Mouse (Mus musculus): ENCODE measurements around the gene Ptpn4. TPM values are rescaled to one million over a fixed set of nuclear protein-coding genes. Genes with fewer than 3 reads are reported as not detected.

Gene Ptpn4
- total RNA-seq, 2 experiments from 2014 or later = 28.4 to 35.2 TPM

- no peak for DNase-seq (ENCODE audit: low spot score)
Observed at GRCm38 (mm10) chr1:119646356-119646755, 191.1 kb downstream of the Ptpn4 start.

DNA sequence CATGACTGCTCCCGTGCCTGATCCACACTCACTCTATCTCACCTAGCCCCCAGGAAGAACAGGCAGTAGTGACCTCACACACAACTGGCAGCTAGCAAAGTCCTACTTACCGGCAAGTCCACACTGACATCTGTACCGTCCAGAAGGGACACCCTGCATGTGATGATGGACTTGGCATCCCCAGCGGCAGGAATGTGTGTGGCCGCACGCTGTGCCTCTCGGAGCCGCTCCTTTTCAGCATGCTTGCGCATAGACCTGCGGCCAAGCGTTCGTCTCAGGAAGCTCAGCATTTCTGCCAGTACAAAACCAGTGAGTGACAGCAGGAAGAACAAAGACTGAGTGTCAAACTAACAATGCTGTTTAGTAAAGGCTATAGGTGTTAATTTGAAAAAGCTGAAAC, 195.0 kb downstream of the Ptpn4 start:
- DNase-seq (ENCODE audit: low spot score) = no peak

GRCm38 (mm10) chr1:119641090-119641812, 196.2 kb downstream of the Ptpn4 start:
- no peak for DNase-seq (ENCODE audit: low spot score)

DNA sequence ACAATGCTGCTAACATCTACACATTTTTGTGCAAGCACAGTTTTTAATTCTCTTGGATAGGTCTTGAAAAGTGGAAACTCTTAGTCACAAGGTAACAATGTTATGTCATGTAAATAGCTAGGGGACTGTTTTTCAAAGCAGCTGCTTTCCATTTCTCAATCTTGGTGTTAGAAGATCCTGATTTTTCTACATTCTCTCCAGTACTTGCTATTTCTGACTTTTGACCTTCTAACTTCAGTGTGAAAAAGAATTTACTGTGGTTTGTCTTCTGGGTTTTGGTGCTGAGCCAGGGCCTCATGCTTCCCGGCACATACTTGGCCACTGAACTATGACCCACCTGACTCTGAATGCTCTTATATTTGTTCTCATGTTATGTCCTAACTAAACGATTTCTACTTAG, 197.4 kb downstream of the Ptpn4 start:
- DNase-seq (ENCODE audit: low spot score) = no peak

- no peak for DNase-seq (ENCODE audit: low spot score)
Observed at GRCm38 (mm10) chr1:119637188-119638023, 200.0 kb downstream of the Ptpn4 start.

- no peak for DNase-seq (ENCODE audit: low spot score)
Observed at GRCm38 (mm10) chr1:119634746-119635145, 202.7 kb downstream of the Ptpn4 start.

DNA sequence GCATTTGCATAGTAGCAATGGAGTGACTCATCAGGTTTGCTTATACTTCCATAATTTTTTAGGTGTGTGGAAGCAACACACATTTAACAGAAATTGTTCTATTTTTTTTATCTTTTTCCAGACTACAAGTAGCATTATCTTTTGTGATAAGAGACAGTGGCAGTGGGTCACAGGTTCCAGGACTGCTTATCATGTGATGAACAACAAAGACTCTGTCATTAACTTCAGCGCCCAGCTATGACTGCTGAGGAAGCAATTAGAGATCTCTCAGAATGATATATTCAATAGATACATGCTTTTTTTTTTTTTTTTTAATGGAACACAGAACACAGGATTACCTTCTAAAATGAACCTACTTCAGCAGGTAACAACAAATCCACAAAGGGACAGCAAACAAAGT, 207.0 kb downstream of the Ptpn4 start:
- DNase-seq (ENCODE audit: low spot score) = no peak

DNA sequence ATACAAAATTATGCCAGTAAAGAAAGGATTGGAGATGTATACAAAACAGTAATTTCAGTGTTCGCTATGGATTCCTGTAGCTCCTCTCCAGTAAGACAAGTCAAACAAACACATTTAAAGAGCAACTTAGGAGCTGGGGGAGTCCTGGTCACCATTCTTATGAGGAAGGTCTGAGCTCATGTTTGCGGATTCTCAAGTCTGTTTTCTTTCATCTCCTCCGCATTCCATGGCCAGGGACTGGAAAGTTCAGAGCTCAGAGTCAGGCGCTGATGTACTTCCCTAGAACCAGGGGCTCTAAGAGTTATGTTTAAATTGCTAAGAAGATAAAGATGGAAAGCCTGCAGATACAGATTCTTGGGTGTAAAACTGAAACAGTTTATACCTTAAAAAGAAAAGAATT, 210.6 kb downstream of the Ptpn4 start:
- no peak for DNase-seq (ENCODE audit: low spot score)

DNA sequence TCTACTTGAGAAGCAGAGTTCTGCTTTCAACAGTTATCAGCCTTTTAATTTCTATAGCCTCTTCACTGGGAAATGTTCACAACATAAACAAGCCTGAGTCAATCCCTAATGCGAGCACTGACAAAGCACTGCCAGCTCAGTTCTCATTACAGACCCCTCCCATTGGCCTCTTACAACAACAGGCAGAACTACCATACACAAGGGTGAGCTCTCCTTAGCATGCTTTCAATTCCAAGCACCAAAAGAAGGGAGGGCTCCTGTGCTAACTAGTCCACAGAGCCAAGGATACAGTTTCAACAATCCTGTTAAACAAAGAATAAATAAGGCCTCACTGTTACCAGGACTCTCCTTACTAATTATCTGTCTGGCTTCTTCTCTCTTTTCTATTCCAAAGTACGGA, 213.0 kb downstream of the Ptpn4 start:
- DNase-seq (ENCODE audit: low spot score) = no peak

DNA sequence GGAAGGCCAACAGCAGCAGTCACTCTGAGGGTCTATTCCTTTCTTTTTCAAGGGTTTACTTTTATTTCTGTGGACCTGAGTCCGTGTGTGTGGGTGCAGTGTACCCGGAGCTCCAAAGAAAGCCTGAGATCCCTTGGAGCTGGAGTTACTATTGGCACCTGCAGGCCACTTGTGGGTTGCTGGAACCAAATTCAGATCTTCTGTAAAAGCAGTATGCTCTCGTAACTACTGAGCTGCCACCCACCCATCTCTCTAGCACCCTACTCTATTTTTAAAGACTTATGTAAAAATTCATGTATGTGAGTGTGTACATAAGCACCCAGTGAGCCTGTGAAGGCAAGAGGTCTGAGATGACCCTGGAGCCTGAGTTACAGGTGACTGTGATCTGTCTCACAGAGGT, 232.0 kb downstream of the Ptpn4 start:
- DNase-seq (ENCODE audit: low spot score) = no peak

Other genes starting within 250 kb of the Ptpn4 start
- gene Epb41l5, start 188.6 kb downstream of the Ptpn4 start, total RNA-seq (2021) = 1 to 10 TPM; 4.1 to 4.5 TPM
- 1 to 10 TPM; 6.9 to 7.1 TPM for gene Tmem177, start 75.6 kb upstream of the Ptpn4 start, total RNA-seq (2021)
- gene Cfap221, start 159.6 kb upstream of the Ptpn4 start, total RNA-seq (2021) = not detected
- 1 to 10 TPM; 3.4 to 4.2 TPM for gene Sctr, start 169.3 kb upstream of the Ptpn4 start, total RNA-seq (2021)
- 10 to 100 TPM; 13.0 to 22.9 TPM for gene Tmem37, start 236.5 kb upstream of the Ptpn4 start, total RNA-seq (2021)

Measured in gastrocnemius, adult 18-20 months (tissue).